Mouse (Mus musculus) ZHBTc4 (cell line): Measurements from ENCODE around the gene Plcb4.

Experiments used
- DNase-seq: peaks from one replicate; pipeline ENCODE4 v3.0.0-alpha.2; 2011; ENCODE audit warnings: low read depth, low spot score

Gene Plcb4

DNA sequence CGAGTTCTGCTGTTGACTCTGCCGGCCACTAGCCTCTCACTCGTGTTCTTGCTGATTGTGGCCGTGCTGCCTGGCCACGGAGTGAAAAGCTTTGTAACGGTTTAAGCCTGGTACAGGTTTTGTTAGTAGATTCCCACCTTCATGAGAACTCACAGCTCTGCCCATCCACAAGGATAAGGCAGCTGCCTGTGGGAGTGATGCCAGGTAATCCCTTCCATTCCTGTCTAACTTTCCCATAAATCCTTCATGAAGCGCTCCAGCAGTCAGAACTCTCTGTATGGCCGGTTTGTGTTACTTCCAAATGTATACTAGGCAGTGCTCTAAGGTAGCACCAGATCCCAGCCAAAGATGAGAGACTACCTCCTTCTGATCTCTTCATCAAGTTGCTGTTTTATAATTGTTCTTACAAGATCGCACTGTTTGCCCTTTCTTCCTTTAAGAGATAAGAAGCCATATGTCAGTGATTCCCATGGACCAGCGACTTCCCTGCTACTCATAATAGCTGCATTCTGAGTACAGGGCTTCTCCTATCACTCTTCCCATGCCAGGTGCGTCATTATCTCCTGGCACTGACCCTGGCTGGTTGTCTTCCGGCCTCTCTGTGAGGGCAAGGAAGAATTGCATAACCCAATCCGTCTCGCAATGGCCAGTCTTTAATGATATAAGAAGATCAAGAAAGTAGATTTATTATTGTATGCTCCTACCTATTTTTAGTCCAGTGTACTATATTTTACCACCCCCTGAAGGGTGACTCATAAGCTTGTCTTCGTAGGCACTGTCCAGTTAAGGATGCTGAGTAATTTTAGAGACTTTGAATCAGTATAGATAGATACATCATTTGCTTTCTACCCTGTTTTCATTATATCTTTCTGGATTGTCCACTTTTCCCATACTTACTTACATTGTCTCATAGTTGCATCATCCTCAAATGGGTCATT, 147.2 kb downstream of the Plcb4 start:
- no peak for DNase-seq

DNA sequence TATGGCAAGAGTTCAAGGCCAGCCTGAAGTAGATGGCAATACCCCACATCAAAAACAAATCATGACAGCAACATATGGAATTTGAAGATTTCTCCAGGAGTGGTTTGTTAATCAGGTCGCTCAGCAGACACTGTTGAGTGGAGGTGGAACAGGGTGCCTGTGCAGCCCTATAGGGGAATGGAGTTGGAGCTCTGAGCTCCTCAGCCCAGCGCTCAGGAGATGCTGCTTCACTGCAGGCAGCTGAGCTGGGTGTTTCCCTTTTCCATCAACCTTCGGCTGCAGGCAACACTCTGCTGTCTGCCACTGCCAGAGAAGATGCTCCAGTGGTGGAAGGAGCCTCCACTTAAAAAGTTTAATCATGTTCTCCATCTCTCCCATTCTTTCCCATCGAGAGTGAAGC, 149.5 kb downstream of the Plcb4 start:
- DNase-seq: no peak

DNA sequence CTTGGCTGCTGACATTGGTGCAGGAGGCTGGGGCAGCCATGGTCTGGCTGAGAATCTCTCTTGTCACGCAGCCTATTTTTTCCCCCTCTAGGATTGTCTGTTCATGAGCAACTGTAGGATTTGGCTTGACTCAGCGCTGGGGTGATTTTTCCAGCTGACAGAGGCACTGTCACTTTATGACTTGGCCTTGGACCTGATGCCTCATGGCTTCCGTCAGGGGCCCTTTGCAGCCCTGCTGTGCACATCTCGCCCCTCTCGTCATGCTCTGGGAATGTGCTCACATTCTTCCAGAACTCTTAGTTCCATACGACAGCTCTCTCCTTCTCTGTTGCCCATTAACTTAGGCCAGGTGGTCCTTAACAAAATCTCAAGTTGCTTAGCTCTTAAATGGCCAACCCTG, 152.0 kb downstream of the Plcb4 start:
- DNase-seq: no peak

DNA sequence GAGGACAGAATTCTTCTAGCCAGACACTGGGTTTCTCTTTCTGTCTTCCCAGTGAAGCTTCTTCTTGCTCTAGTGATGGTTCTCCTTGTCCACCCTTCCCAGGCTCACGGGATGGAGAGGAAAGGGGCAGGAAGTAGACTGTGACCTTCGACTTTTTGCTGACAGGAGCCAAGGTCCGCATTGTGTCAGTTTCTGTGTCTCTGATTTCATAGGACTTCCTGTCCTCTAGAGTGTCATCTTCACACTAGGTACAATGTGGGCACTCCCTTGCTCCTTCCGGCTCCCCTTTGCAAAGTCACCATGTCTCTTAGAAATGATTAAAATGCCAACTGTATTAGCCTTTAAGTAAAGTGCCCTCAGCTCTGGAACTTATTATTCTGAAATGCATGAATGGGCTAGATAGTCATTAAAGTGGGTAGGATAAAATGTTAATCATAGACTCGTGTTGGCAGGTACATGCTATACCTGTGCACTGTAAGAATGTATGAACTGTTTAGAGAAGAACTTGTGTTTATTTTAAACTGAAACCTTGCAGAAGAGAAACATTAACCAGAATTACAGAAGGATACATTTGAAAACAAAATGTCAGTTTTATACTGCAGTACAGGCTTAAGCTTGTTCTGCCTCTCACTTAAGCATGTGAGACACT, 152.8 kb downstream of the Plcb4 start:
- no peak for DNase-seq

DNA sequence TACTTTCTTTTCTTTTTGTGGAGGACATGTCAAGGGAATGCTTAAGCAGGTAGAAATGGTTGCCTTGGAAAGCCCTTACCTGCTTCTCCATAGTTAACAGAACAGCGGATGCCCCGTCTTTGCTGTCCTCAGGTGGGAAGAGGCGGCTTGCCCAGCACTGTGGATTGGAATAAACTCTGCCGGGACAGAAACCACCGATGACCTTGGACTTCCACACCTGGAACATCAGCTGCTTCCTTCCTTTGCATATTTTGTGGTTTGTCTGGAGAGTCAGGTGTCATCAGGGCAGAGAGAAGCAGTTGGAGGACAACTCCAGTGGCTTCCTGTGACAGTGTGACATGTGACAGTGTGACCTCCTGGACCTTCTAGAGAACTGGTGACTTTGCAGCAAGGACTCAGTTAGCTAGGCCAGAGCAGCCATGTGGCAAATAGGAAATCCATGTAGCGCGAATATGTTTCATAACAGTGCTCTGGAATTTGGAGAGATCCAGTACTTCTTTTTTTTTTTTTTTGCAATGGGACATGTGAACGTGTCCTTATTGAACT, 154.0 kb downstream of the Plcb4 start:
- peak; percentile 34 for DNase-seq

DNA sequence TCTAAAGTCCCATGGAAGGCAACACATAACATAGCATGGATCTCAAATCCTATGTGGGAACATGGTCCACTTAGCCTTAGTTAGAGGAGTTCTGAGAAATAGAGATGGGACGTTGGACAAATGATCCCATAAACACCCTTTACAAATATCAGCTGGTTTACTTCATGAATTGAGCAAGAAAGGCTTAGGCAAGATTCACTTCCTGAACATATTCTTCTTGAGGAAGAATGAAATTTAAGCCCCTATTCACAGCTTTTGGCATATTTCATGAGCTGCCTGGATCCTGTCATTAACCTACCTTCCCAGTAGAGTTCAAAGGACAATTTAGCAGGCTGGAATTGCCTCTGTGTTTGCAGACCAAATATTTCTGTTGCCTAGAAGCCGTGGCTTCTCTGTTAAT, 161.9 kb downstream of the Plcb4 start:
- no peak for DNase-seq

DNA sequence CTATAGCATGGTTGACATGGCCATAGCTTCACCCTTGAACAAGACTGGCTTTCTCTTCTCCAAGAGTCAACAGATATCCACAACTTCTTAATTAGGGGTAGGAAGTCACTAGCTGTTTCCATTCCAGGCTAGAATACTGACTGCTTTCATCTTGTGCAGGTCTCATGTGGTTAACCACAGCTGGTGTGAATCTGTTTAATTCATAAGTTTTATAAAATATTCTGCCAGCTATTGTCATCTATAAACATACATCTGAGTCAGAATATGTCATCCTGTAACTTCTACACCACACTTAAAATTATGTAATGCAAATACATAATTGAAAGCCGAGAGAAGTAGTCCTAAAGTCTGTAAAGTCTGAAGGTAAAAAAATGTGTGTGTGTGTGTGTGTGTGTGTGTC, 164.9 kb downstream of the Plcb4 start:
- DNase-seq: no peak

DNA sequence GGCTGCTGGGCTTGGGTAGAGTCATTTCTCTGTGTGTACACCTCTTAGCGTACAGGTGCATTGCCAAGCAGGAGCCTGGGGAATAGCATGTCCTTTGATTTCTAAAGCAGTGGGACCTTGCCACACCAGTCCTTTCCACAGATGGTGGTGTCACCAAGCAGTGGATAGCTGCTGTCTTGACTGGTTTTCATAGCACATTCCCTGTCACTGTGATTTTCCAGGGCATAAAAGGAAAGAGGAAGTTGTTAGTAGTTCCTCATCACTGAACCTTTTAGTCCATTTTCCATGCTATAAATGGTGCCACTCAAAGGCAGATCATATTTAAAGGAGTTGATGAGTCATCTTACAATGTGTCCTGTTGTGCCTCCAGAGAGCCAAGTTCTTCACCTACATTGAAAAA, 165.9 kb downstream of the Plcb4 start:
- no peak for DNase-seq

DNA sequence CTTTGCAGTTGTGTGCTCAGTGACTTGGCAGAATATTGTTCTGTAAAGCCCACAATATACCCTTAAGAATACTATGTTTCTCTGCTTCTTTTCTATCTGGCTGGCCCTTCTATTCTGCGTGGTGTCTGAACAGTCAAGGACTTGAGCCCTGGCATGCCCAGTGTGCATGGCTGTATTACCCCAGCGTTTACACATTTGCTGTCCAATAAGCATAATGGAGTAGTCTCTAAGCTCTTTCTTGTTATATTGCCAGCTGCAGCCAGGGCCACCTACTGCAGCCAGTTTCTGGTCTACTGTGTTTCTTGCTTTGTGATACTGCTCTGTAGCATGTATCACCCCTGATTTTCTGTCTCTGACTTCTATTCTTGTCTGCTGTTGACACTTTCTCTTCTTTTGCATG, 166.8 kb downstream of the Plcb4 start:
- DNase-seq: no peak

DNA sequence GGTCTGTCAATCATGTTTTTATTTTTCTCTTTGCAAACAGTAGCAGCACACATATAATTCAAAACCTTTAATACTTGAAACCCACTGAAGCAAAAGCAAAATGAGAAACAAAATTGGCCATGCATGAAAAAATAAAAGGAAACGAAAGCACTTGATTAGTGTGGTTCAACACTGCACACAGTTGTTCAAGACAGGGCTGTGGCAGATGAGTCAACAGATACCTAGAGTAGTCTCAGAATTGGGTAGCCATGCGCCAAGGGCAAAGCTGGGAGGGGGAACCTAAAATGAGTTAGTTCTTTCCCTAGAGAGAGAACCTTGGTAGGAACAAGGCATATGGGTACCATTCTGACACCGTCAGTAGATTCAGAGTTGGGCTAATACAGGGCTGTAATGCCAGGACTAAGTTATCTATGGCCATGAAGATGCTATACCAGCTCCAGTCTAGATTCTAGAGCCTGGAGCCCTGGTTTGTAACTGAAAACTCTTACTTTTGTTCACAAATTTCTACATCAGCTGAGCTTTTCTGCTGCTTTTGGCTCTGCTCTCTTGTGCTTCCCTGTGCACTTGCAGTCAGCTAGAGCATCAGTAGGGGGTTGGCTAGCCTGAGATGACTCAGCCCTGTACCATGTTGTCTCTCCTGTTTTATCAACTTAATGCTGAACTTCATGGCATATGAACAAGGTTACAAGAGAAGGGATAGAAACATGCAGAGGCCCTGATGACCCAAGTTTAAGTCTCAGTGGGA, 168.0 kb downstream of the Plcb4 start:
- DNase-seq: no peak

DNA sequence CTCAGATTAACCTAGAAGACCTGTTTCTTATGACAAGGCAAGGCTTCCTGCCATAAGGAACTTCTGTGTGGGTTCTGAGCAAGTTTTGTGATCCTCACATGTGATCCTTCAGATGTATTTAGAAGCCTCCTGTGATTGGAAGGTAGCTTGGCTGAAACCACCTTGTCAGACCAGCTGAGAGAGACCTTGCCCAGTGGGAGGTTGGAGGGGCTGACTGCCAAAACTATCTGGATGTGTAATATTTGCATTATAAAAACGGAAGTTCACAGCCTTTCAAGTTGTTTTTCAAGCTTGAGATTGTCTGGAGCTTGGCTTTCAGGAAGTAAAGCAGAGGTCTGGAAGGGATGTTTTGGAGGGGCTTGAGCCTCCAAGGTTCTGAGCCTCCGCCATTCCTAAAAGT, 169.6 kb downstream of the Plcb4 start:
- peak; percentile 21 for DNase-seq

DNA sequence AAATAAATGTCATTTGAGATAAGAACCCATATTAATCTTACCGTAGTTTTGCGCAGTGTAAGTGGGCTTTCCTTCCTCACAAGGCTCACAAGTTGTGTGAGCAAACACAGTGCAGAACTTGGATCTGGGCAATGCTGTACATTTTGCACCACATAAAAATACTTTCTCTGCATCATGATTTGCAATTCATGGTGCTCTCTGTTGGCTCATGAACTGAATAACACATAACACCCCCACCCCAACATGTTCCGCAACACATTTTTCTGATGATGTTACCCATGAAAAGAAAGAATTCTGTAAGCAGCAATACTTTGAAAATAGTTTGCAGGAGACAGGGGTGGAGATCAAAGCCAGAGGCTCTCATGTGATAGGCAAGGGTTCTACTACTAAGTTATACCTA, 174.9 kb downstream of the Plcb4 start:
- DNase-seq: no peak

DNA sequence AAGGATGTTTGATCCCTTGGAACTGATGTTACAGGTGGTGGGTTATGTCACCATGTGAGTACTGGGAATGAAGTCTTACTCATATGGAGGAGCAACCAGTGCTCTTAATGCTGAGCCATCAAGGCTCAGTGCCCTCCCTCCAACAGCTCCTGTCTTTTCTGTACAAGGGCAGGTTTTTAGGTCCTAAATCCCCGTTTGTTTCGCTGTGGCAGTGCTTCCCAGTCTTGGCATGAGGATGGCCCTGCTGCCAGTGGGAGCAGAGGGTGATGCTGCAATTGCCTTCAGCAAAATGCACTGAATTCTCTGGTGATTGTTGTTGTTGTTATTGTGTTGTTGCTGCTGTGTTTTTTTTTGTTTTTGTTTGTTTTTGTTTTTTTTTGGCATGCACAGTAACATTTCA, 175.6 kb downstream of the Plcb4 start:
- DNase-seq: no peak

DNA sequence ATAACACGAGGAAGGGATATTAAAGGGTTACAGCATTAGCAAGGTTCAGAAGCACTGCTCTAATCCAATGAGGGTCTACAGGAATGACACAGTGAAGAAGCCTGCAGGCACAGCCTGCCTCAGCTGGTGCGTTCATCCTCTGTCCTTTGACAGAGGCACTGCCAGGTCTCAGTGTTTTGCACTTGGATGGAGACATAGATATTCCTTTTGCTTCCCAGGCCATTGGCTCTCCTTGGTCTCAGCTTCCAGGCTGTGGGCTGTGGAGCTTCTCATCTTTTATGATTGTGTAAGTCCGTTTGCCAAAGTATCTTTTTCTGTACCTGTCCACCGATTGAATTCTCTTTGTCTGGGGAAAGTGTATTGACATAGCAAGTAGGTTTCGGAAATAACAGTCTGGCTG, 177.1 kb downstream of the Plcb4 start:
- no peak for DNase-seq

DNA sequence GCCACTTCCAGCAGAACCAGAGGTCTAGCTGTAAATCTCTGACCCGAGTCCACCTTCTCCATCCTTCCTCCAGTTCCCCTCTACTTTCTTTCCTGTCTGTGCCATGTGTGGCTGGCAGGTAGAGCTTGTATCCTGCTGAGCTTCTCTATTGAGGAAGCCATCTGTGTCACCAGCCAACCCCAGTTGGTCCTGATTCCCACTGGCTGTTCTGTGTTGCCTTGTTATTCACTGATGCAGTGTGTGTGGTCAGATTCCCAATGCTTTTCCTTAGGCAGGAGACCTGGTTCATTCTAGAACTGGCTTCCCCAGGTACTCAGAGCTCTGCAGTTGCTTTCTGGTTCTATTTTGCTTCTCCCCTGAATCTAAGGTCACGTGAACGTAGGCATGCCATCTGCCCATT, 177.6 kb downstream of the Plcb4 start:
- no peak for DNase-seq

DNA sequence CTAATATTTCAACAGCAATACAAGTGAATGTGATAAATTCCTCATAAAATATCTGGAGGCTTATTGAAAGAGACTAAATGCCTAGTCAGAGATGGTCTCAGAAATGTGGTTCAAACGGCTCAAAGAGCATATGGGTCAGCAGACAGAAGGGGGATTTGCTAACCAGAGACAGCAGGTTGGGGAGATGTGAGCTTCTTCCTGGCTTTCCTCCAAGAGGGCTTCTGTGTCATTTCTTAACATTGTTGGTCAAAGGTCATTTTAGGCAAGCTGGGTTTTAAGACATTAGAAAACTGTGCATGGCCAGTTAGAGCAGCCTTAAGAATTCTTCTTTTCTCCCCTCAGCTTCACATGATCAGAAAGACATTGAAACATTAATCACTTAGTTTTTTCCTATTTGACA, 178.9 kb downstream of the Plcb4 start:
- DNase-seq: no peak

DNA sequence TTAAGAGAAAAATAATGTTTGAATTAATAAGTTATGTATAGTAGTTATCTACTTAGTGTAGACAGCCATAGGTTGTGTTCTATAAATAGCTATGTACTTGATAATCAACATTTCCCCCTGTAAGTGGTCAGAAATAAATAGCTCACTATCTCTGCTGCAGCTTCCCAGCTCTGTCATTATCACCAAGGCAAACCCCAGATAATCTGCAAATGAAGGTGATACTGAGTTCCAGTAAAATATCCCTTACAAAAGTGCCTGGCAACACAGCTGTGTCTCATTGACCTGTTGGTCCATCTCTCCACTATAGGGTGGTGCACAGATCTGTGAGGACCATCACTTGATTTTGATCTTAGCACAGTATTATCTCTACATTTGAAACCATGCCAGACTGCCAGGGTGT, 179.3 kb downstream of the Plcb4 start:
- DNase-seq: no peak

DNA sequence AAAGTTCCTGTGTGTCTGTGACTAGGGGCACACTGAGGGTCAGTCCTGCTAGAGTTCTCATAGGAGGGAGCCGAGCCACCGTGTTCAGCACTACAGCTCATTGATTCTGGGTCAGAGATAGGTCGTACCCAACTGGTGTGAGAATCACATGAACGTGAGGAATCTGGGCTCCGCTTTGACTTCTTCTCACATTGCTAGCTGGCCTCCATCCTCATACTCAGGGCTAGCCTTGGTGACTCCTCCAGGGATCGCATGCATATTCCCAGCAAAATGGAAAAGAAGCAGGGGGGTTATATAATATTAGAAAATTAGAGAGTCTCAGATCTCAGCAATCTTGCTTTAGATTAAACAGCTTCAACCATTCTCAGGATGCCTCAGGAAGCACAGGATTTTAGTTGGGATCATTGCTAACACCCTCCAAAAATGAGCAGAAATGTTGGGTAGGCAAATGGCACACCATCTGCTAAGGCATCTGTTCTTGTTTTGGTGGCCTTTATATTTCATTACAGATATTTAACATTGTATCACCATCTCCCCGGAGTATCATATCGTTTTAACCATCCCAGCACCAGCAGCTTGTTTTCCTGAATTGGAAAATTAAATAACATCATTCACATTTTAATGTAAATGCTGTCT, 180.0 kb downstream of the Plcb4 start:
- no peak for DNase-seq

DNA sequence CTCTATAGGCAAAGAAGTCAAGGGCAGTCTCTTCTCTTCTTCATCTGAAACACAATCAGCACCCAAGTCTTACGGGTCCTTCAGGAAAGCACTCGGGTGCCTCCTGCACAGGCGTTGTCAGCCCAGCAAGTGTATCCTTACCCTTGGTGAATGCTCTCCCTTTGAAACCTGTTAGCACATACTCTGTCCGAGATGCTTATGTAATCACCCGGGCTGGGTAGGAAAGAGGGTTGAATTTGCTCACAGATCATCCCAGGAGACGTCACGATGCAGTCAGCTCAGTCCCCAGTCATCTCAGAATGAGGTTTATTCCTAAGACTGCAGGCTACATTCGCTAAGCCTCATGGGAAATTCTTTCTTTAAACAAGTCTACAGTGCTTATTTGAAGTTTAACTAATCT, 184.9 kb downstream of the Plcb4 start:
- peak; percentile 29 for DNase-seq

DNA sequence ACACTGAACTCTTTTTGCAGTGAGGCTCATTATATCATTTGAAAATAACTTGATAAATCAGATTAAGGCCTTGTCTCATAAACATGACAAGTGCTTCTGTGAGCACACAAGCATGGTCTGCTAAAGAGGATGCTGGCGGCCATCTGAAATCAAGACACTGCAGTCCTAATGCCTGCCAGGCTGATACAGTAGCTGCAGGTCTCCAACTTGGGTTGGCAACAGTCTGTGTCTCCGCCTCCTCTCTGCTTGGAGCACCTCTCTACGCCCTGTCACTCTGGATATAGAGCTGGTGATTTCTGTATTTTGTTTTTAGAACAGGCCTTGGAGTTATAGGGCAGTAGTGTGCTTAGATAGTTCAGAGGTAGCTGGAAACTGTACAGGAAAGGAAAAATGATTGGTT, 188.1 kb downstream of the Plcb4 start:
- DNase-seq: no peak

DNA sequence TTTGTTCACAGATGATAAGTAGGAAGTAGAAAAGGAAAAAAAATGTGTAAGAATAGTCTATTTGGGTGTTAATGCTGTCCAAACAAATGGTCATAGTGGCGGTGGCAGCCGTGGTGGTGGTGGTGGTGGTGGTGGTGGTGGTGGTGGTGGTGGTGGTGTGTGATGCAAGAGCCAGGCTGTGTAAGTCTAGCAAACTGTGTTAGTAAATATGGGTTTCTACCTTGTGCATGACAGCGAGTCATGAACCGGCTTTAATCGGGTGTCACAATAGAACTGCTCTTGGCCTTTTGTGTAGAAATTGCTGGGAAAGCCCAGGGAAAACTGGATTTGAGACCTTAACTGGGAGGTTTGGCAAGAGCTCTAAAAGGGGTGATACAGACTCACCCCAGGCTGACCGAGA, 188.9 kb downstream of the Plcb4 start:
- no peak for DNase-seq

DNA sequence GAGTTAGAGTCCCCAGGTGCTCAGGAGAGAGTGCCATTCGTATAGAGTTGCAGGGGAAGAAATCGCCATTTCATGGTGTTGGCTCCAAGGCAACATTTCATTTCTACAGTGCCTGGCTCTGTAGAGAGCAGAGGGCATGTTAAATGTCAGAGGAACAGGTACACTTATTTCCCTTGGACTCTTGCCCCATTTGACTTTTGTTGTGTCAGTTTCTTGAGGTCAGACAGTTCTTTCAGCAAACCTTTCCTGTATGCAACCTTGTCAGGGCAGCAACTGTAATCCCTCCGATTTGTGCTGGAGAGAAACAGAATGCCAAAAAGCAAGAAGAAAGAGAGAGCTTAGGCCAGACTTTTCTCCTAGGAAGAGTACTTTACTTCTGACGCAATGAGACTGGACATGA, 189.4 kb downstream of the Plcb4 start:
- DNase-seq: no peak
